Mouse (Mus musculus): ENCODE data around the gene Polr3e.
"Not testable (repeated sequence)": the region's sequence is repeated elsewhere in the genome, so short reads cannot be mapped to it uniquely, and the experiment has no call there.

Polr3e gene

DNA sequence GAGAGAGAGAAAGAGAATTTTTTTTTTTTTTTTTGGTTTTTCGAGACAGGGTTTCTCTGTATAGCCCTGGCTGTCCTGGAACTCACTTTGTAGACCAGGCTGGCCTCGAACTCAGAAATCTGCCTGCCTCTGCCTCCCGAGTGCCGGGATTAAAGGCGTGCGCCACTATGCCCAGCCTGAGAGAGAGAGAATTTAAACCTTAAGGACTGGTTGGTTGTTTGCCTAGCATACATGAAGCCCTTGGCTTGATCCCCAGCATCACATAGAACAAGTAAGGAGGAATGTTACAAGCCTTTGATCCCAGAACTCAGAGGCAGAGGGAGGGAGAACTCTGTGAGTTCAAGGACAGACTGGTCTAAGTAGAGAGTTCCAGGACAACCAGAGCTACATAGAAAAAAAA lies 6.3 kb upstream of the Polr3e start:
- DNase-seq: not testable (repeated sequence)

DNA sequence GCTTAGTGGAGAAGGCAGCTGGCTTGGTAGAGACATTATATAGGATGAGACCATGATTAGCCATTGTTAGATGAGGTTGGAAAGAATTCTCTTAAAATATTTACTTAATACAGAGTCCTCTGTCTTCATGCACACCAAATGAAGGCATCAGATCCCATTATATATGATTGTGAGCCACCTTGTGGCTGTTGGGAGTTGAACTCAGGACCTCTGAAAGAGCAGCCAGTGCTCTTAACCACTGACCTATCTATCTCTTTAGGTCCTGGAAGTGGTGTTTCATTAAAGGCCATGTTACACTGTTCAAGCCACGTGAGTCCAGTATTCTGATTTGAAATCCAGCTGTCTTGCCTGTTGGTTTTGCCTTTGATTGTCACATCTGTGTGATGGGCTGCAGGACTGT lies 4.2 kb upstream of the Polr3e start:
- peak in 1 of 2 experiments; percentile 30 for DNase-seq

DNA sequence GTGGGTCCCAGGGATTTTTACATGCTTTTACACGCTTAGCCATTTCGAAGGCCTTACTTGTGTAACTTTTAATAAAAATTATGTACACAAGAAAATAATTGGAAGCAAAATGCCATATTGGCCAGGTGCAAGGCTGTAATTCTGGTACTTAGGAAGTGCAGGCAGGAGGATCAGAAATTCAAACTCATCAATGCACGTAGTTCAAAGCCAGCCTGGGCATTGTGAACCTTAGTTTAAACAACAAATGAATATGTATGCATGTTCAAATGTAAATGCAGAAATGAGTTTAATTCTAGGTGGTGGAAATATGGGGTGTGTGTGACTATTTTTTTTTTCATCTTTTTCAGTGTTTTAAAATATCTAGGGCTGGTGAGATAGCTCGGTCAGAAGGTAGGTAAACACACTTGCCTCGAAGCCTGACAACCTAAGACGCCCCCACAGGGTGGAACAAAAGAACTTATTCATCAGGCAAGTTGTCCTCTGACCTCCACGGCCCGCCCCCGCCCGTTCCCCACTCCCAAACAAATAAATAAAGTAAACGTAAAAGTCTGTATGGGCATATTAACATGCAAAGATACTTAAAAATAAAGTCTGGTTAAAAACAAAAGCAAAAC lies 1.2 kb upstream of the Polr3e start:
- DNase-seq: peak in 1 of 2 experiments; percentile 13

GRCm38 (mm10) chr7:120917279-120917591 lies 309 bp upstream of the Polr3e start:
- DNase-seq: no peak

- peak; percentile 59 to 70 for DNase-seq
Observed at GRCm38 (mm10) chr7:120918526-120918962, 1.0 kb downstream of the Polr3e start.

DNA sequence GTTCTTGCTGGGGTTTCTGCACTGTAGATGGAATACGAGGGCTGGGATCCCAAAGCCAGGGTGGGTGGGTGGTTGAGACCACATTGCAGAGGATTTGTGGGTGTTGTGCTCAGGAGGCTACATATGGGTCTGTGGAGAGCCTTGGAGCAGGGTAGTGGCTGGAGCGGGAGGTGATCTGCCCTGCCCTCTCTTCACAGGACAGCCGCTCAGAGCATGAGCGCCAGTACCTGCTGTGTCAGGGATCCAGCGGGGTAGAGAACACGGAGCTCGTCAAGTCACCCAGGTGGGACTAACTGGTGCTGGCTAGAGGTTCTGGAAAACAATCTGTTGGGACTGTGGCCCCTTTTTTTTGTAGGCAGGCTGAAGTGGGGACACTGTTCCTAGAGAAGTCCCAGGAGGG lies 15.6 kb downstream of the Polr3e start:
- DNase-seq: no peak

GRCm38 (mm10) chr7:120933680-120934195 lies 16.2 kb downstream of the Polr3e start:
- DNase-seq: no peak

DNA sequence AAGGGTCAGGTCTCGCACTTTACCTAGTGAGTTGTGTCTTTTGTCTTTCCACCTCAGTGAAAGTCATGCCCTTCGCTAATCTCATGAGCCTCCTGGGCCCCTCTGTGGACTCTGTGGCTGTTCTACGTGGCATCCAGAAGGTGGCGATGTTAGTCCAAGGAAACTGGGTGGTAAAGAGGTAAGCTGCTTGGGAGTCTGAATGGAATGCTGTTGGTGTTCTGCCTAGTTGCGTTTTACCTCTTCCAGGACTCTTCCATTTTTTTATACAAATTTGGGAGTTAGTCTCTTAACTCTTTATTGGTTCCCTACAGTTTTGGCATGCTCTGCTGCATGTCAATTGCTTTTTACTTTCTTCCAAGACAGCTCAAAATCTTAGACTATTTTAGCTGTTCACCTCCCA lies 17.2 kb downstream of the Polr3e start:
- DNase-seq: peak; percentile 62

GRCm38 (mm10) chr7:120936522-120936921 lies 19.0 kb downstream of the Polr3e start:
- DNase-seq: no peak

DNA sequence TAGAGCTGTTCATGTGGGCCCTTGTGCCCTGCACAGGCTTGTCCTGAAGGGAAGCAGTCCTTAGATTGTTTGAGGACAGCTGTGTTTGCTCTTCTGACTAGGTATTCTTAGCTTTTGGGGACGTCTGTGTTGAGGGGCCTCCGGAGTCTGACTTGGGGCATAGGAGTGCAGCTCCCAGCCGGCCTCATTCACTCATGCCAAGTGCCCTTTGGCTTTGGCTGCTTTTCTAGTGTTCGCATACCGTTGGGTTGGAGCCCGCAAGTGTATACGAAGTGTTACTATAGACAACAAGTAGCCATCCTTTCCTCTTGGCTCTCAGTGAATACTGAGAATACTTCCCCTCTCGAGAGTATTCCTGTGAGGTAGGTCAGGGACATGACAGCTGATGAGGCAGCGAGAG lies 20.7 kb downstream of the Polr3e start:
- no peak for DNase-seq

GRCm38 (mm10) chr7:120940343-120940742 lies 22.8 kb downstream of the Polr3e start:
- no peak for DNase-seq

GRCm38 (mm10) chr7:120941214-120941613 lies 23.7 kb downstream of the Polr3e start:
- DNase-seq: no peak

DNA sequence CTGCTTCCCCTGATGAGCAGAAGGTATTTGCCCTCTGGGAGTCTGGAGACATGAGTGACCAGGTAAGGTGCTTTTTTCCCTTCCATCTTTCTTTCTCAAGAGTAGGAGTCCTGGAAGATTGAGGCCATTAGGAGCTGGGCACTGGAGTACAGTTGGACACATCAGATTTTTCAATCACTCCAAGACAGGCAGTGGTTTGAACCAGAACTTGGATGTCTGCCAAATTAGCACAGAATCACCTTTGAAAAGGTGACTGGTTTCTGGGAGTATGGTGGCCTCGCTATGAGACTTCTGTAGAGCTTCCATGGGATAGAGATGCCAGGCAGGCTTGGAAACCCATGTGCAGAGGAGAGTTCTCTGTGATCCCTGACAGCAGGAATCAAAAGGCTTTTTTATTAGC lies 25.0 kb downstream of the Polr3e start:
- DNase-seq: no peak

DNA sequence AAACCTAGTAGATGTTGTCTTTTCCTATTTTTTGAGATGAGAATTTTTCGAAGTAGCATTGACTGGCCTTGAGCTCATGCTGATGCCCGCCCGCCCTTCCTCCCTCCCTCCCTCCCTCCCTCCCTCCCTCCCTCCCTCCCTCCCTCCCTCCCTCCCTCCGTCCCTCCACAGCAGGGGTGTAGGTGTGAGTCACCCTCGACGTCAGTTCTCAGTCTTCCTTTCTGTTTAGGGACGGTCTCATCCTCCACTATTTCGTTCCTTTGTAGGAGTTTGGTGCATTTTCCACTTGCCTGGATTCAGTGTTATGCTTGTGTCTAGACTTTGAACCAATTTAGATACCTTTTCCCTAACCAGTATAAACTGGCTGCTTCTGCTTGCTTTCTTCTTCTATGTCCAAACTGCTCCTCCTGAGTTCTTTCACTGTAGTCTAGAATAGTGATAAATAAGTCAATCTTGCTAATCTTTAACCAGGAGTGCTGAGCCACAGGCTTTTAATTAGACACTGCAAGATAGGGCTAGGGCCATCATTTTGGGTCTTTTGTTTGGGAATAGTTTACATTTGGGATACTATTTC lies 26.5 kb downstream of the Polr3e start:
- no peak for DNase-seq

GRCm38 (mm10) chr7:120953591-120953990 lies 36.0 kb downstream of the Polr3e start:
- DNase-seq: not testable (repeated sequence)

DNA sequence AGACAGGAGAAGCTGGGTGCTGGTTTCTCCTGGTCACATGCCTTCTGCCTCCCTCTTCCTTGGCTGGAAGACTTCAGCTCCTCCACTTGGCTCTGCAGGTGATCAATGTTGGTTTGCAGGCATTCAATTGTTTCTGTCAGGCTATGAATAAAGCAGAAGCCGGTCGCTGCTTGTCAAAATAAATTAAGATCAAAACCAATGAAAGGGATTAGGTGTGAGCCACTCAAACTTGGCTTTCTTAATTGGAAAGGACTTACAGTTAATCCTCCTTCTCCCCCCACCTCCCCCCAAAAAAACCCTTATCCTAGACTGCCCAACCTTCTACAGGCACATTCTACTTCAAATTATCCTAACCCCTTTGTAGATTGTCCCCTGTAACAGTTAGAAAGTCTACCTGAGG lies 42.6 kb downstream of the Polr3e start:
- no peak for DNase-seq

- DNase-seq: peak; percentile 10 to 39
Observed at GRCm38 (mm10) chr7:120960601-120961000, 43.1 kb downstream of the Polr3e start.

DNA sequence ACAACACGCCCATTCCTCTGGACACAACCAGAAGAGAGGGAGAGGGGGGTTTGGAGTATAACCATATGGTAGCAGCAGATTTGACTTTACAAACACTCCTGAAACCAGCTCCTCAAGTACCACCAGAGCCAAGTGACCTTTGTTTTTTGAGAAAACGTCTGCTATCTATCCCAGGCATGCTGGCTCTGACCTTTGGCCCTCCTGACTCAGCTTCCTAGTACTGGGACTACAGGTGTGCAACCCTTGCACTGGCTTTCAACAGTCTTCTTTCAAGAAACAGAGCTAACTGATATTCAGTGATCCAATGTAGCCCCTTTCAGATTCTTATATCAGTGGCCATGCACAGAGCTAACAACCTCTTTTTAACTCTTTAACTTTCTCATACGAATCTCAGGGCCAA lies 44.3 kb downstream of the Polr3e start:
- no peak for DNase-seq

DNA sequence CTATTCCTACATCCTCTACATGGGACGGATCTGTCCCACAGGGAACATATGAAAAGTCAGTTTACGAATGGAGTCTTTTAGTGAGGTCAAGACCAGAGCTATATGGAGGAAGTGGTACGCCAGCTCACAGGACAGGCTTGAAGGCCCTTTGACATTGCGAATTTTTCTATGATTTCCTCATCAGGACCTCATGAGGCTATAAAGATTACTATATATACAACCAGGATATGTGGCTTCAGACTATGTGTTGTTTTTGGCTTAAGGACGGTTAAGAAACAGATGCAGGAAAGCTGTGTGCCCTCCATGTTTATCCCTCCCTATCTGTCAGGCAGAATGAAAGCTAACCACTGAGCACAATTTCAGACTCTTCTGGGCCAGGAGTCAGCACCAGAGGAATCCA lies 45.6 kb downstream of the Polr3e start:
- no peak for DNase-seq

DNA sequence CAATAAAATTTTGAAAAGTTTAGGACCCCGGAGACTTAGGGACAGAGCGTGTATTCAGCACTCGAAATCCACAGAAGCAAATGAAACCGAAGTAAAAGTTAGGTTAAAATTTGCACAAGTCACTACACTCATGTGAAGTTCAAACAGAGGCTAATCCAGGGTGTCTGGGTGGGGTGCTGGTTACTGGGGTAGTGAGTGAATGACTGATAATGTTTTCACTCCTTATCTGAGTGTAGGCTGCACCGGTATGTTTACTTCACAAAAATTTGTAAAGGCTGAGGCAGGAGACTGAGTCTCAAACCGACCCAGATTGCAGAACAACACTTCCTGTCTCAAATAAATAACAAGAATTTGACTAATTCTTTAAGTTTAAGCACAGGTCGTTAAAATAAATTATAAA lies 51.7 kb downstream of the Polr3e start:
- no peak for DNase-seq

- no peak for DNase-seq
Observed at GRCm38 (mm10) chr7:120970112-120970511, 52.6 kb downstream of the Polr3e start.

DNA sequence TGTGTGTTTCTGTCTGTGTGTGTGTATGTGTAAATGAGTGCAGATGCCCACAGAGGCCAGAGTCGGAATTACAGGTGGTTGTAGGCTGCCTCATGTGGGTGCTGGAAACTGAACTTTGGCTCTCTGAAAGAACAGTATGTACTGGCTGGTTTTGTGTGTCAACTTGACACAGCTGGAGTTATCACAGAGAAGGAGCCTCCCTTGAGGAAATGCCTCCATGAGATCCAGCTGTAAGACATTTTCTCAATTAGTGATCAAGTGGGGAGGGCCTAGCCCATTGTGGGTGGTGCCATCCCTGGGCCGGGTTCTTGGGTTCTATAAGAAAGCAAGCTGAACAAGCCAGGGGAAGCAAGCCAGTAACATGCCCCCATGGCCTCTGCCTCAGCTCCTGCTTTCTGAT lies 54.9 kb downstream of the Polr3e start:
- not testable (repeated sequence) for DNase-seq

- DNase-seq: no peak
Observed at GRCm38 (mm10) chr7:120974001-120974400, 56.5 kb downstream of the Polr3e start.

DNA sequence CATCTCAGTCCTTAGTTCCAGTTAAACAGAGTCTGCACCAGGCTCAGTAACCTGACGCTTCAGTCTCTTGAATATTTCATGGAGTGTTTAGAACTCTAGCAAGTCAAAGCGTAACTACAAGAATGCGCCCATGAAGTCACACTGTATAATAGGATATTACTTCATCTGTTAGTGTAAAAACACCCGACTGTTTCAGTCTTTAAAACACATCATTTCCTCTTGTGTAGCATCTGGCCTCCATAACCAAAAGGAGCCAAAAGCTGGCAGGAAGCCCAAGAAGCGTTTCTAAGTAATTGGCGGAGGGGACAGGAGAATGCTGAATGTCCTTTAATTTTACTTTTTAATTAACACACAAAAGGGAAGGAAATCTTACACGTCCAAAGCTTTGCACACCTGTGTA lies 59.5 kb downstream of the Polr3e start:
- DNase-seq: peak; percentile 16 to 20

- DNase-seq: no peak
Observed at GRCm38 (mm10) chr7:120980041-120980440, 62.5 kb downstream of the Polr3e start.
